Mouse (Mus musculus) stomach, postnatal 0 days (tissue): ENCODE measurements around the gene Hspa12b.

ENCODE experiments used
- CTCF ChIP-seq: IDR thresholded peaks from 2 replicates; pipeline ENCODE4 v1.5.1; 2016; ENCODE audit warnings: antibody characterized with exemption, low read depth, mild to moderate bottlenecking, moderate library complexity
- EP300 ChIP-seq: optimal IDR thresholded peaks from 2 replicates; pipeline ENCODE3; 2016; ENCODE audit warnings: antibody characterized with exemption

DNA sequence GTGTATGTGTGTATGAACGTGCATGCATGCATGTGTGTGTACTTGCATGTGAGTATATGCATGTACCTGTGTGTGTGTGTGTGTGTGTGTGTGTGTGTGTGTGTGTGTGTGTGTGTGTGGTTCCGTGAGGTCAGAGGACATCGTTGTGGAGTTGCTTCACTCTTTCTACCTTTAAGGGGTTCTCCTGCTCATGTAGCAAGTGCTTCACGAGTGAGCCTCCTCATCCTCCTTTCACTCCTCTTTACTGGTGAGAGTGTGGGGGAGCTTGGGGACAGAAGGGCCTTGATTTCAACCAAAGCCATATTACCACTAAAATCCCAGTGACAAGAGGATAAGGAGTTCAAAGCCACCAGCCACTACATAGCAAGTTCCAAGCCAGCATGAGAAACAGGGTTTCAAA, 30.0 kb upstream of the Hspa12b start:
- no peak for TF ChIP-seq CTCF
- TF ChIP-seq EP300: no peak
